Mouse (Mus musculus) lung, postnatal 4 days (tissue): Measurements from ENCODE around the gene Pip4k2a.

ENCODE experiments used
- DNase-seq, 2 experiments: peaks; one replicate each; pipeline ENCODE4 v3.0.0; 2021

The Pip4k2a gene

GRCm38 (mm10) chr2:18923098-18923649, 74.8 kb downstream of the Pip4k2a start:
- DNase-seq: no peak

- DNase-seq: no peak
These were observed 76.3 kb downstream of the Pip4k2a start for GRCm38 (mm10) chr2:18921570-18922180.

DNA sequence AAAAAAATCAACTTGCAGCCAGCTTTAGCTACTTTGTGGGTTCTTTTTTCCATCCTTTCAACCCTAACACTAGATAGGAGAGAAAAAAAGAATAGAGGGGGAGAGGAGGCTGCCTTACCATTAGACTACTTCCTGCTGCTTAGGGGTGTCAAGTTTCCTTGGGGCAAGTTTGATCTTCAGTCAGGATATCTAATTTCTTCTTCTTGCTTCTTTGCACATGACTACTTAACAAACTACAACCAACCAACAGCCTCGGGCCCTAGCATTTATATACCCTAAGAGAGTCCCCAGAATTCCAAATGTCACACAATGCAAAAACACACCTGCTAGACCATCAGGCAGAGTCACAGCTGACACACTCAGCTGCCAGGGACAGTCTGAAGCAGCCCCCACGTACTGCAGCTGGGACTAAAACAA, 77.5 kb downstream of the Pip4k2a start:
- no peak for DNase-seq

- no peak for DNase-seq
These were observed 78.0 kb downstream of the Pip4k2a start for GRCm38 (mm10) chr2:18919797-18920354.

- DNase-seq: no peak
These were observed 80.1 kb downstream of the Pip4k2a start for GRCm38 (mm10) chr2:18917838-18918237.

DNA sequence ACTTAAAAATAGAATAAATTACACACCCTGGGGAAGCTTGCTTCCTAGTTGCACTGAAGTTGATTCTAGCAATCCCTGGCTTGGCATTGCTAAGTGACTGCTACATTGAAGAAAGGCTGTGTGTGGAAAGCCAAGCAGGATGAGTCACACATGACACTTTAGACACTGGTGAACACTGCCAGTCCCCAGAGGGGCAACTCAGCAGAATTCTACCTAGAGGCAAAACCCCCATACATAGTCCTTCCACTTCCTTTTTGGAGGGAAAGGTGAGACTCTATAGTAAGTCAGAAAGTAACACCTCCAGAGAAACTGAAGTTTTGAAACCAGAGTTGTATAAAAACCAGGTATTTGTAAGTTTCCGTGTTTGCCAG, 80.6 kb downstream of the Pip4k2a start:
- no peak for DNase-seq

DNA sequence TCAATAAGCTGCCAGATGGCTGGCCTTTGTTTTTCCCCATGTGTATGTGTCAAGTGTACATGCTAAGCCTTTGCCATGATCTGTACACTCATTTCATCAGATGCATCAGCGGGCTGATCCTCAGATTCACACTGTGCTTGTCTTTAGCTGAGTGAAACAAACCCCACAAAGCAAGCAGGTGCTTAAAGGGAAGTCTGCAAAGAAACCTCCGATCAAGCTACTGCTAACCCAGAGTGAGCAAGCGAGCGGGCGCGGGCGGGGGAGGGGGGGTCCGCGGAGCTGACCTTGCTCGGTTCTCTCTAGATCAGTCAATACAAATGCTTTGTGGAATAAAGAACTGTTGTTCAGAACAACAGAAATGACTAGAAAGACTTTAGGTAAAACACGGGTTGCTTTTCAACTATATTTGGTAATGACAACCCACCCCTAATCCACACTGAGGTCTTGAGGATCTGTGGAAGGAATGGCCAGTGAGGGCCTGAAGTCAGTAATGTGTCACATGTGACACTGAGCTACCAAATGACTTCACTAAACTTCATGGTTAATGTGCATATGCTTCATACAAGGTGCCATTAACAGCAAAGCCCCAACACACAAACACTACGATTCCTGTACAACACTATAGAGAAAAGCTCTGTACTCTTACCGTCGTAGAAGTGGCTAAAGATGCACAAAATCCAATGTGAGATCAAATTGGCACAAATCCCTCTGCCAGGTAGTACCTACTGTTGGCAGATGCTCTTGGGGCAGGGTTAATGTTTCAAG, 81.1 kb downstream of the Pip4k2a start:
- no peak for DNase-seq

- no peak for DNase-seq
These were observed 81.9 kb downstream of the Pip4k2a start for GRCm38 (mm10) chr2:18916042-18916407.

- DNase-seq: no peak
These were observed 82.4 kb downstream of the Pip4k2a start for GRCm38 (mm10) chr2:18915372-18916041.

DNA sequence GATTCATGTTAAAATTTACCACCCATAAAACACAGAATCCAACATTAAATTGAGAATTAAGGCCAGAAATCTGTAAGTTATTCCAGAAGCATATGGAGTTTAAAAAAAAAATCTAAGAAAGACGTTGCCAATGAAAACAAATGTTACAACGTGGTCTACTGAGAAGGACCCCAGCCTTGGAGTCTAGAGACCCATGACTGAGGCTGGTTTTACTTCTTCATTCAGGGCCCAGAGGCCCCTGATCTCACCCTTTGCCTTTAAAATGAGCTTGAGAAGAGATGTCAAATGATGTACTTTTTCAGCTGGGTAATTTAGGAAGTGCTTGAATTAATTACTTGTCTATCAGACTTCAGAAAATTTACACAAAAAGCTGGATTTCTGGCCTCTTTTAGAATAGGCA, 83.2 kb downstream of the Pip4k2a start:
- no peak for DNase-seq

- DNase-seq: no peak
These were observed 84.3 kb downstream of the Pip4k2a start for GRCm38 (mm10) chr2:18913642-18914041.

- no peak for DNase-seq
These were observed 86.5 kb downstream of the Pip4k2a start for GRCm38 (mm10) chr2:18911251-18911934.

DNA sequence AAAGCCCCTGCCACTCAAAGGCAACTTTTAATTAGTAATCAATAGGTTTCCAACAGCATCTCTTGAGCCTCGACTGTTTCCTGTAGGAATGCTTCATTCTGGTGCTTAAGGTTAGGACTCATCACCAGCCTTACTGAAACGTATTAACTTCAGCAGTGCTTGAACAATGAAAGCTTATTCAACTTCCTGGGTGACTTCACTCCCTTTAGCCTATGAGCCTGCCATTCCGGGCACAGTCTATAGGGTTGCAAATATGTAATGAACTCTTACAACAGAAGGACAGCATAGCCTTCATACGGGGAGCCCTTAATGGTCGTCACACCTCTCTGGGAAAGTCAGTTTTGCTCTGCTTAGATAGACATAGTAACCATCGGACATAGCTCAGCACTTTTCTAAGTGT, 87.7 kb downstream of the Pip4k2a start:
- no peak for DNase-seq

DNA sequence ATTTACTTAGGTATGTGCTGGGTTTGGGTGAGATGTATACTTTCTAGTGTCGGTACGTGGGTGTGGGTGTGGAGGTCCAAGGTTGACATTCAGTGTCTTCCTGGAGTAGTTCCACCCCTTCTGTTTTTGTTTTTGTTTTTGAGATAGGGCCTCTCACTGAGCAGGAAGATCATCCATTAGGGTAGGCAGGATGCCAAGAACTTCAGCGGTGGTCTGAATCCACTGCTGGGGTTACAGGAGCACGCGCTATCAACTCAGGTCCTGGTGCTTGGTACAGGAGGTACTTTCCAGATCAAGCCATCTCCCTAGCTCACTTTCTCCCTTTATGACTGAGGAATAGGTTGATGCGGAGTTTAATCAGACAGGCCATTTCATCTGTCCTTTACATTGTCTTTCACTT, 88.2 kb downstream of the Pip4k2a start:
- DNase-seq: no peak

GRCm38 (mm10) chr2:18907269-18907668, 90.7 kb downstream of the Pip4k2a start:
- no peak for DNase-seq

DNA sequence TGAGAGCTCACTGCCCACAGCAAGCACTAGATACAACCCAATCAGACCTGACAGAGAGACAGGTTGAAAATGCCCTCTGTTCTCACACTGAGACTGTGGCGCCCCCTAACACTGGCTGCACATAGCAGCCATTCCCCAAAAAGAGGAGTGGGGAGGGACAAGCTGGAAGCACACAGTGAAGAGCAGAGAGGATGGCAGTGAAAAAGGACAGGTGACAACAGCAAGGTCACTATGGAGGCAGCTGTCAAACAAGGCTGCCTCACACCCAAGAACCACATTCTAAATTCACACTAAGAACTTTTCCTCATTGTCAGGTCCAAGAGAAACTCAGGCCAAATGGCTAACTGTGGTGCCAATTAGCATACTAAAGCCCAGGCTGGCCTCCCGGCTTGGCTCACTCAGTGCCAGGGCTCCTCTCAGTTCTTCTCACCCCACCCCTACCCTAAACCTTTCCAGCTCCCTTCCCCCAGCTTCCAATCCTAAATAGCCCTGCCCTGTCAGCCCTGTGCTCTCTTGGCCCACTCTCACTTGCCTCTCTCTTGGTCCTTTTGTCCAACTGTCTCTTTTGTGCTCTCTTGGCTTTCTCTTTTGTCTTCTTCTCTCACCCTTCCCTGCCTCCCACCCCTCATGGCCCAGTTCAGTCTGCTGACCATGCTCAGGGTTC, 91.4 kb downstream of the Pip4k2a start:
- DNase-seq: no peak

DNA sequence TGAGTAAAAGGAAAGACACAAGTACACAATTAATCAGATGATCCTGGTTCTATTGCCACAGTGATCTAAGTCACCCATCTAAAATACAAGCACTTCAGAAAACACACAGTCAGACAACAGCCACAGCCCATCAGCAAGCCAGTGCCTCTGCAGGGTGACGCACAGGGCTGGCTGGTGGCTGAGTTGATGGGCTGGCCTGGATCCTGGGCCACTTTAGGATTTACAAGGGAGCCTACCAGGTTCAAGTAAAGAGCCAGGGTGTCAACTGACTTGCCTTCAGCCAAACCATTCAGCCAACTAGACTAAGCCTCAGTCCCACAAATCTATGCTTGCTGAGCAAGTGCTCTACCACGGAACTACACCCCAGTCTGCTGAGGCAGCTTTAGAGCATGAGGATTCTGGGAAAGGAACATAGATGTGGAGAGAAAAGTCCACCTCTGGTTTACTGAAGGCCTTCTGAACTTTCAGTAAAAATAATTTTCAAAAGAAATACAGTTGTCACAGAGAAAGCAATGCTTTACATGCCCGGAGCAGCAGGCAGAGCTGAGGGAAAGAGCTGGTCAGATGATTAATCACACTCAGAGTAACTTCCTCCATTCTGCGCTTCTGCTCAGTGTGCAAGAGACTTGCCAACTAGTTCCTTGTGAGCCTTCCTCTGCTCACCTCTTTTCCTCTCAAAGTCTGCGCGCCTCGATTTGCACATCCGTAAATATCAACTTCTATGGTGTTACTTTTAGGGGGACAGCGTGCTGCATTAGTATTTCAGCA, 94.4 kb downstream of the Pip4k2a start:
- DNase-seq: no peak

- DNase-seq: no peak
These were observed 96.8 kb downstream of the Pip4k2a start for GRCm38 (mm10) chr2:18901133-18901532.

- no peak for DNase-seq
These were observed 97.3 kb downstream of the Pip4k2a start for GRCm38 (mm10) chr2:18900635-18901034.

- DNase-seq: peak; percentile 38 to 46
These were observed 100.1 kb downstream of the Pip4k2a start for GRCm38 (mm10) chr2:18897742-18898256.

GRCm38 (mm10) chr2:18896015-18896414, 101.9 kb downstream of the Pip4k2a start:
- DNase-seq: peak in 1 of 2 experiments; percentile 65
